Comparison of ENCODE assay signal across 9 mouse cellular contexts in genomic region chr4:46618196-46618817, GRCm38 (mm10). TPM values are rescaled to one million over a fixed set of nuclear protein-coding genes. Genes with fewer than 3 reads are reported as not detected.
DNase-seq lines count a peak whose midpoint lies in the region; ATAC-seq and TF ChIP-seq lines count a peak whose summit lies in the region.
"Had no signal": no experiment of that assay in that cellular context is flagged by ENCODE, and none has a peak within 500 bp of the region (broad histone marks: within the 10 kb centered on the region; RNA-seq: fewer than 3 reads in every experiment).

No protein-coding gene starts in this region.

- no peaks in the 10 kb centered on the region for H3K36me3 ChIP-seq in CH12.LX (replicated peaks in 1 of 2; ENCODE audit: control insufficient read depth in 1 of 2, insufficient read depth in 1 of 2, low read length in 1 of 2)
- no peaks in the 10 kb centered on the region for H3K36me3 ChIP-seq in forebrain, postnatal 0 days (ENCODE audit: insufficient read depth)
- no peaks in the 10 kb centered on the region for H3K36me3 ChIP-seq in forebrain, embryonic 11.5 days (ENCODE audit: control insufficient read depth, insufficient read depth, low read length)

- TF ChIP-seq EP300 in CH12.LX (IDR thresholded peaks at IDR 0.05; ENCODE audit: low read length): no peak

- peak; percentile 60 for TF ChIP-seq CTCF in layer of hippocampus, adult 2 months (conservative IDR thresholded peaks at IDR 0.05)
- TF ChIP-seq CTCF in CH12.LX (conservative IDR thresholded peaks at IDR 0.05 in 1 of 2, IDR thresholded peaks at IDR 0.05 in 1 of 2; ENCODE audit: low read depth in 2 of 2, low read length in 2 of 2): peak; percentile 9 to 60; a peak in 2 of 4 replicates
- no peak for TF ChIP-seq CTCF in forebrain, postnatal 0 days (IDR thresholded peaks at IDR 0.05; ENCODE audit: low read depth)

- no peak overlapping the region for H3K4me2 ChIP-seq in CH12.LX (ENCODE audit: insufficient read depth, low read depth, poor library complexity, severe bottlenecking)
- H3K4me2 ChIP-seq in forebrain, postnatal 0 days (ENCODE audit: low read depth): no peak overlapping the region
- no peak overlapping the region for H3K4me2 ChIP-seq in forebrain, embryonic 11.5 days (ENCODE audit: low read depth, low read length, severe bottlenecking)

- dilution Hi-C loops in CH12.LX (cut with MboI; ENCODE audit: extremely low pct_ligation_motif_present, extremely low pct_unique_long_range_greater_than_20kb, low sequenced_read_pairs): no loop called here

- H3K27ac ChIP-seq in layer of hippocampus, adult 2 months: no peak overlapping the region
- H3K27ac ChIP-seq in CH12.LX (ENCODE audit: insufficient read depth, low read depth): no peak overlapping the region
- no peak overlapping the region for H3K27ac ChIP-seq in forebrain, postnatal 0 days (ENCODE audit: low read depth, low read length)
- no peak overlapping the region for H3K27ac ChIP-seq in forebrain, embryonic 11.5 days (ENCODE audit: low read depth, low read length)

- peaks cover 5 to 8% of the 10 kb centered on the region in 2 experiments for H3K4me1 ChIP-seq in CH12.LX (ENCODE audit: control insufficient read depth in 1 of 2, insufficient read depth in 2 of 2)
- no peaks in the 10 kb centered on the region for H3K4me1 ChIP-seq in forebrain, postnatal 0 days (ENCODE audit: insufficient read depth)
- H3K4me1 ChIP-seq in forebrain, embryonic 11.5 days (replicated peaks; ENCODE audit: control insufficient read depth, insufficient read depth, low read length): no peaks in the 10 kb centered on the region

- no peak overlapping the region for H3K9ac ChIP-seq in CH12.LX (ENCODE audit: insufficient read depth, low read depth)
- no peak overlapping the region for H3K9ac ChIP-seq in forebrain, postnatal 0 days
- H3K9ac ChIP-seq in forebrain, embryonic 11.5 days (ENCODE audit: low read length): no peak overlapping the region

- peaks cover 7% of the 10 kb centered on the region for H3K27me3 ChIP-seq in CH12.LX (replicated peaks)
- H3K27me3 ChIP-seq in forebrain, postnatal 0 days (ENCODE audit: insufficient read depth, low read length): no peaks in the 10 kb centered on the region
- no peaks in the 10 kb centered on the region for H3K27me3 ChIP-seq in forebrain, embryonic 11.5 days (ENCODE audit: control insufficient read depth, insufficient read depth, low read length)

- TF ChIP-seq RAD21 in CH12.LX (IDR thresholded peaks at IDR 0.05; ENCODE audit: low read depth, low read length): peak; percentile 18

- WGBS in forebrain, postnatal 0 days: 63% methylated on average over 11 of the region's 11 CpGs
- WGBS in forebrain, embryonic 11.5 days: 62% methylated on average over 11 of the region's 11 CpGs

- no peak for DNase-seq in layer of hippocampus, adult 2 months (ENCODE audit: low spot score in 2 of 2)
- no peak for DNase-seq in layer of hippocampus, adult 9-10 months (ENCODE audit: low spot score)
- DNase-seq in 416B (ENCODE audit: low read depth) (peak; percentile 62), CH12.LX (ENCODE audit: extremely low read depth) (no peak)
- DNase-seq in forebrain, postnatal 0 days: no peak
- DNase-seq in forebrain, embryonic 11.5 days (ENCODE audit: low spot score): no peak
- DNase-seq: kidney, adult 2 months had no signal

- no peaks in the 10 kb centered on the region for H3K79me2 ChIP-seq in CH12.LX (replicated peaks; ENCODE audit: control insufficient read depth, extremely low read depth, insufficient read depth, poor library complexity, severe bottlenecking)

- no peak for TF ChIP-seq POLR2A in CH12.LX (IDR thresholded peaks at IDR 0.05; ENCODE audit: low read depth, low read length)

- H3K9me3 ChIP-seq in CH12.LX (replicated peaks; ENCODE audit: low read length): no peaks in the 10 kb centered on the region
- no peaks in the 10 kb centered on the region for H3K9me3 ChIP-seq in forebrain, postnatal 0 days (ENCODE audit: low read length)
- no peaks in the 10 kb centered on the region for H3K9me3 ChIP-seq in forebrain, embryonic 11.5 days (ENCODE audit: control insufficient read depth, low read length)

- in situ Hi-C loops in CH12.LX (cut with MboI; ENCODE audit: low pct_ligation_motif_present, low pct_unique_long_range_greater_than_20kb, low sequenced_read_pairs): no loop called here

- peak; percentile 72 for ATAC-seq in inflammation-experienced regulatory T-cells, adult 6 months
- ATAC-seq in forebrain, postnatal 0 days: no peak
- no peak for ATAC-seq in forebrain, embryonic 11.5 days (replicated peaks; ENCODE audit: low FRiP score)
- no peak for ATAC-seq in cerebellum, adult (ENCODE audit: insufficient number of reproducible peaks, low FRiP score, low TSS enrichment)

- no peak overlapping the region for H3K4me3 ChIP-seq in layer of hippocampus, adult 2 months
- H3K4me3 ChIP-seq in CH12.LX (replicated peaks in 1 of 3; ENCODE audit: low read depth in 2 of 3, low read length in 2 of 3, poor library complexity in 1 of 3): no peak overlapping the region
- H3K4me3 ChIP-seq in forebrain, postnatal 0 days (ENCODE audit: low read depth, low read length): no peak overlapping the region
- H3K4me3 ChIP-seq in forebrain, embryonic 11.5 days (ENCODE audit: low read depth, low read length): no peak overlapping the region

TF ChIP-seq in CH12.LX, 34 proteins besides CTCF, POLR2A, EP300 and RAD21:
- no peak for TF ChIP-seq JUN (IDR thresholded peaks at IDR 0.05; ENCODE audit: insufficient read depth, low read depth, low read length)
- TF ChIP-seq PAX5 (IDR thresholded peaks at IDR 0.05; ENCODE audit: low read length): no peak
- no peak for TF ChIP-seq TBP (conservative IDR thresholded peaks at IDR 0.05; ENCODE audit: low read depth, low read length)
- no peak for TF ChIP-seq BHLHE40 (IDR thresholded peaks at IDR 0.05; ENCODE audit: low read depth, low read length)
- TF ChIP-seq ETS1 (conservative IDR thresholded peaks at IDR 0.05; ENCODE audit: low read depth, low read length): no peak
- no peak for TF ChIP-seq HCFC1 (IDR thresholded peaks at IDR 0.05; ENCODE audit: low read depth, low read length)
- 0 out of 2 replicates have a peak, but pooled peaks have one; percentile 16 for TF ChIP-seq SMC3 (IDR thresholded peaks at IDR 0.05; ENCODE audit: low read depth, low read length)

RNA-seq across cellular contexts. Expression of gene Coro2a, which starts 16.3 kb away (rescaled TPM):
- total RNA-seq in layer of hippocampus, adult 2 months (2021): 10 to 100 TPM; 15.6 to 16.1 TPM
- 71.4 and 129 TPM in 2 replicates for total RNA-seq in CH12.LX (2012; rRNA removed)
- 23.3 and 24.6 TPM in 2 replicates for total RNA-seq in CH12.LX (2014; rRNA removed)
- 152 and 223 TPM in 2 replicates for polyA plus RNA-seq in CH12.LX (2012; ENCODE audit: insufficient read length, low read depth)
- 100 to 1,000 TPM in 2 of 3 experiments, 10 to 100 TPM in 1; 81.9 to 140 (median 126) TPM for polyA plus RNA-seq in inflammation-experienced regulatory T-cells, adult 6 months (2017; shearing (Covaris generic))
- 17.8 and 20.6 TPM in 2 replicates for total RNA-seq in forebrain, postnatal 0 days (2014; rRNA removed)
- 4.1 and 7.5 TPM in 2 replicates for polyA plus RNA-seq in forebrain, postnatal 0 days (2015; fragmentation: Nextera tagmentation; extraction: Ambion mirVana)
- 2.5 and 2.8 TPM in 2 replicates for polyA plus RNA-seq in forebrain, embryonic 11.5 days (2014; fragmentation: Nextera tagmentation; extraction: Ambion mirVana)

RNA-seq across cellular contexts. Expression of gene Tbc1d2, which starts 31.7 kb away (rescaled TPM):
- total RNA-seq in layer of hippocampus, adult 2 months (2021): 1 to 10 TPM; 2.6 to 3.1 TPM
- total RNA-seq in CH12.LX (2012; rRNA removed): 0.59 and 1.1 TPM in 2 replicates
- total RNA-seq in CH12.LX (2014; rRNA removed): 0.12 TPM in 2 replicates
- polyA plus RNA-seq in CH12.LX (2012; ENCODE audit: insufficient read length, low read depth): 0.27 and 0.29 TPM in 2 replicates
- polyA plus RNA-seq in inflammation-experienced regulatory T-cells, adult 6 months (2017; shearing (Covaris generic)): 1 to 10 TPM in 1 of 3 experiments, under 1 TPM in 2; 0.12 to 1.3 (median 0.34) TPM
- 0.77 and 1.5 TPM in 2 replicates for total RNA-seq in forebrain, postnatal 0 days (2014; rRNA removed)
- polyA plus RNA-seq in forebrain, postnatal 0 days (2015; fragmentation: Nextera tagmentation; extraction: Ambion mirVana): 0.47 and 0.67 TPM in 2 replicates
- 0.57 and 0.84 TPM in 2 replicates for polyA plus RNA-seq in forebrain, embryonic 11.5 days (2014; fragmentation: Nextera tagmentation; extraction: Ambion mirVana)
